Mouse (Mus musculus) MEL (cell line): ENCODE data around the gene Tra2b. TPM values are rescaled to one million over a fixed set of nuclear protein-coding genes. Genes with fewer than 3 reads are reported as not detected.

ENCODE experiments used
- DNase-seq: peaks from one replicate; pipeline ENCODE4 v3.0.0; 2011; ENCODE audit warnings: low read depth, low spot score
- H3K27ac ChIP-seq: 2 replicates; pipeline ENCODE4 v1.5.1; 2012; ENCODE audit warnings: low read depth, mild to moderate bottlenecking, control low read depth, low read length, moderate library complexity; ENCODE audit not compliant: control insufficient read depth
- H3K27me3 ChIP-seq, 2 experiments: fragments of 150-350 bp in 1 of 2; sonication (generic) in 1 of 2; 2 replicates each; pipeline ENCODE4 v1.6.1; 2012; ENCODE audit warnings: low read length in 2 of 2, mild to moderate bottlenecking in 2 of 2, improper control_type of control experiment in 1 of 2, moderate library complexity in 1 of 2; ENCODE audit not compliant: insufficient read depth in 2 of 2, control insufficient read depth in 1 of 2
- H3K36me3 ChIP-seq, 2 experiments: 2 replicates each; pipeline ENCODE4 v1.6.1; 2012 to 2014; ENCODE audit warnings: low read length in 2 of 2, improper control_type of control experiment in 1 of 2, inconsistent platforms in 1 of 2, mild to moderate bottlenecking in 1 of 2; ENCODE audit not compliant: insufficient read depth in 2 of 2, control insufficient read depth in 1 of 2
- H3K4me1 ChIP-seq, 2 experiments: fragments of 150-350 bp in 1 of 2; sonication (generic) in 1 of 2; 2 replicates each; pipeline ENCODE4 v1.6.1; 2012; ENCODE audit warnings: low read length in 2 of 2, improper control_type of control experiment in 1 of 2, mild to moderate bottlenecking in 1 of 2; ENCODE audit not compliant: insufficient read depth in 2 of 2, control insufficient read depth in 1 of 2
- H3K4me3 ChIP-seq, 2 experiments: fragments of 150-350 bp in 1 of 2; sonication (generic) in 1 of 2; 2 replicates each; pipeline ENCODE4 v1.5.1; 2012; ENCODE audit warnings: low read depth in 2 of 2, low read length in 2 of 2, mild to moderate bottlenecking in 2 of 2, moderate library complexity in 2 of 2, control low read depth in 1 of 2, improper control_type of control experiment in 1 of 2; ENCODE audit not compliant: control insufficient read depth in 1 of 2, insufficient read depth in 1 of 2
- H3K79me2 ChIP-seq: 2 replicates; pipeline ENCODE4 v1.6.1; 2012; ENCODE audit warnings: mild to moderate bottlenecking, low read length, moderate library complexity; ENCODE audit not compliant: control insufficient read depth, poor library complexity, insufficient read depth
- H3K9ac ChIP-seq: 2 replicates; pipeline ENCODE4 v1.6.1; 2012; ENCODE audit warnings: low read depth, mild to moderate bottlenecking, control low read depth, low read length, moderate library complexity; ENCODE audit not compliant: control insufficient read depth, poor library complexity, severe bottlenecking
- H3K9me3 ChIP-seq: fragments of 150-350 bp; sonication (generic); replicated peaks from 2 replicates; pipeline ENCODE4 v1.6.1; 2012; ENCODE audit warnings: mild to moderate bottlenecking, low read length, improper control_type of control experiment, moderate library complexity; ENCODE audit not compliant: insufficient read depth
- CHD1 ChIP-seq: IDR thresholded peaks from 2 replicates; pipeline ENCODE4 v1.6.1; 2012; ENCODE audit warnings: low read depth, mild to moderate bottlenecking, inconsistent platforms, low read length, improper control_type of control experiment
- CHD2 ChIP-seq: IDR thresholded peaks from 2 replicates; pipeline ENCODE4 v1.6.1; 2011; ENCODE audit warnings: low read length, improper control_type of control experiment
- E2F4 ChIP-seq: IDR thresholded peaks from 2 replicates; pipeline ENCODE4 v1.6.1; 2011; ENCODE audit warnings: low read depth, low read length, improper control_type of control experiment, borderline replicate concordance
- ELF1 ChIP-seq: IDR thresholded peaks from 2 replicates; pipeline ENCODE4 v1.6.1; 2014; ENCODE audit warnings: low read depth, mild to moderate bottlenecking, inconsistent platforms, low read length, improper control_type of control experiment, moderate library complexity
- ETS1 ChIP-seq: IDR thresholded peaks from 2 replicates; pipeline ENCODE4 v1.6.1; 2012; ENCODE audit warnings: low read depth, mild to moderate bottlenecking, inconsistent platforms, low read length, improper control_type of control experiment, moderate library complexity
- GABPA ChIP-seq: IDR thresholded peaks from 2 replicates; pipeline ENCODE4 v1.6.1; 2012; ENCODE audit warnings: low read depth, mild to moderate bottlenecking, inconsistent platforms, low read length, improper control_type of control experiment, moderate library complexity
- GATA1 ChIP-seq: IDR thresholded peaks from 2 replicates; pipeline ENCODE4 v1.6.1; 2011; ENCODE audit warnings: low read depth, low read length, improper control_type of control experiment
- HCFC1 ChIP-seq: IDR thresholded peaks from 2 replicates; pipeline ENCODE4 v1.6.1; 2012; ENCODE audit warnings: low read depth, mild to moderate bottlenecking, inconsistent platforms, low read length, improper control_type of control experiment, moderate library complexity
- JUND ChIP-seq: IDR thresholded peaks from 2 replicates; pipeline ENCODE4 v1.6.1; 2011; ENCODE audit warnings: low read depth, mild to moderate bottlenecking, improper control_type of control experiment, low read length
- KAT2A ChIP-seq: conservative IDR thresholded peaks from 2 replicates; pipeline ENCODE4 v1.6.1; 2012; ENCODE audit warnings: low read depth, low read length, improper control_type of control experiment, inconsistent platforms
- MAFK ChIP-seq: IDR thresholded peaks from 2 replicates; pipeline ENCODE4 v1.6.1; 2011; ENCODE audit warnings: low read depth, mild to moderate bottlenecking, low read length, improper control_type of control experiment, borderline replicate concordance
- MAX ChIP-seq: IDR thresholded peaks from 2 replicates; pipeline ENCODE4 v1.6.1; 2011; ENCODE audit warnings: low read length, improper control_type of control experiment
- MAZ ChIP-seq: IDR thresholded peaks from 2 replicates; pipeline ENCODE4 v1.6.1; 2012; ENCODE audit warnings: low read depth, mild to moderate bottlenecking, inconsistent platforms, low read length, improper control_type of control experiment
- MYB ChIP-seq: IDR thresholded peaks from 2 replicates; pipeline ENCODE4 v1.6.1; 2011; ENCODE audit warnings: mild to moderate bottlenecking, low read depth, low read length, improper control_type of control experiment
- MYC ChIP-seq: IDR thresholded peaks from 2 replicates; pipeline ENCODE4 v1.6.1; 2011; ENCODE audit warnings: low read depth, mild to moderate bottlenecking, low read length, improper control_type of control experiment, moderate library complexity
- NRF1 ChIP-seq: IDR thresholded peaks from 2 replicates; pipeline ENCODE4 v1.6.1; 2014; ENCODE audit warnings: low read depth, mild to moderate bottlenecking, inconsistent platforms, low read length, improper control_type of control experiment, moderate library complexity; ENCODE audit not compliant: poor library complexity, insufficient read depth, severe bottlenecking
- POLR2AphosphoS2 ChIP-seq: IDR thresholded peaks from 2 replicates; pipeline ENCODE4 v1.6.1; 2011; ENCODE audit warnings: low read length, improper control_type of control experiment
- POLR2AphosphoS5 ChIP-seq: IDR thresholded peaks from 2 replicates; pipeline ENCODE4 v1.6.1; 2012; ENCODE audit warnings: low read depth, borderline replicate concordance, mild to moderate bottlenecking, inconsistent platforms, low read length, moderate library complexity, mixed read lengths
- RCOR1 ChIP-seq: IDR thresholded peaks from 2 replicates; pipeline ENCODE4 v1.6.1; 2012; ENCODE audit warnings: low read depth, mild to moderate bottlenecking, inconsistent platforms, low read length, improper control_type of control experiment
- SIN3A ChIP-seq: IDR thresholded peaks from 2 replicates; pipeline ENCODE4 v1.6.1; 2012; ENCODE audit warnings: low read length, improper control_type of control experiment, inconsistent platforms
- SMC3 ChIP-seq: IDR thresholded peaks from 2 replicates; pipeline ENCODE4 v1.6.1; 2011; ENCODE audit warnings: low read depth, low read length, improper control_type of control experiment
- TBP ChIP-seq: IDR thresholded peaks from 2 replicates; pipeline ENCODE4 v1.8.0; 2011; ENCODE audit warnings: low read depth, low read length, improper control_type of control experiment
- UBTF ChIP-seq: IDR thresholded peaks from 2 replicates; pipeline ENCODE4 v1.6.1; 2012; ENCODE audit warnings: low read depth, mild to moderate bottlenecking, inconsistent platforms, low read length, improper control_type of control experiment, moderate library complexity, borderline replicate concordance; ENCODE audit not compliant: insufficient read depth
- USF1 ChIP-seq: IDR thresholded peaks from 2 replicates; pipeline ENCODE4 v1.6.1; 2014; ENCODE audit warnings: low read depth, mild to moderate bottlenecking, inconsistent platforms, low read length, improper control_type of control experiment, moderate library complexity
- ZC3H11A ChIP-seq: IDR thresholded peaks from 2 replicates; pipeline ENCODE4 v1.6.1; 2012; ENCODE audit warnings: low read depth, mild to moderate bottlenecking, inconsistent platforms, low read length, improper control_type of control experiment
- ZKSCAN1 ChIP-seq: IDR thresholded peaks from 2 replicates; pipeline ENCODE4 v1.6.1; 2012; ENCODE audit warnings: low read depth, mild to moderate bottlenecking, inconsistent platforms, low read length, improper control_type of control experiment, moderate library complexity
- ZMIZ1 ChIP-seq: IDR thresholded peaks from 2 replicates; pipeline ENCODE4 v1.6.1; 2012; ENCODE audit warnings: low read depth, mild to moderate bottlenecking, inconsistent platforms, low read length, improper control_type of control experiment, moderate library complexity
- polyA plus RNA-seq, 2 experiments: library from polyadenylated mRNA; stranded (reverse) in 1 of 2; unstranded in 1 of 2; fragments of >175 nt in 1 of 2; fragments of >200 nt in 1 of 2; gene quantifications; 2 replicates each; pipeline versions ENCODE4 v1.2.1 to v1.2.4; 2012; ENCODE audit warnings: low replicate concordance in 2 of 2, low read depth in 1 of 2; ENCODE audit not compliant: insufficient read length in 2 of 2, insufficient read depth in 1 of 2, missing spikeins in 1 of 2
- total RNA-seq: library from RNA; depleted of rRNA; stranded (reverse); fragments of 300-350 nt; gene quantifications from 2 replicates; pipeline ENCODE4 v1.2.3, GENCODE M21; 2012

Gene Tra2b
- total and polyA plus RNA-seq, 3 experiments: 154 to 286 (median 263) TPM

DNA sequence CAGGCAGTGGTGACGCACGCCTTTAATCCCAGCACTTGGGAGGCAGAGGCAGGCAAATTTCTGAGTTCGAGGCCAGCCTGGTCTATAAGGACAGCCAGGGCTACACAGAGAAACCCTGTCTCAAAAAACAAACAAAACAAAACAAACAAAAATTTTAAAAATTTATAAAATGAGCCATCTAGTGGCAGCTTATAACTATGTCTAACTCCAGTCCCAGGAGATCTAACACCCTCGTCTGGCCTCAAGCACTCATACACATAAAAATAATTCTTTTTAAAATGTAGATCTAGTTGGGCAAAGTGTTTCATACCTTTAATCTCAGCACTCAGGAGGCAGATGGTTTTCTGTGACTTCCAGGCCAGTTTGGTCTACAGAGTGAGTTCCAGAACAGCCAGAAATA lies 26.6 kb upstream of the Tra2b start:
- no peak overlapping the region for H3K27ac ChIP-seq
- H3K4me3 ChIP-seq: no peak overlapping the region
- no peaks in the 10 kb centered on the region for H3K9me3 ChIP-seq
- no peak for DNase-seq
- no peaks in the 10 kb centered on the region for H3K36me3 ChIP-seq
- H3K79me2 ChIP-seq: no peaks in the 10 kb centered on the region
- no peak overlapping the region for H3K9ac ChIP-seq
- TF ChIP-seq ZMIZ1 (no peak), POLR2AphosphoS5 (no peak), CHD1 (no peak), MAX (no peak), GABPA (no peak), POLR2AphosphoS2 (no peak), USF1 (no peak), ETS1 (no peak), MAZ (no peak), KAT2A (no peak), TBP (no peak), SIN3A (no peak), MAFK (no peak), CHD2 (no peak), UBTF (no peak)
- H3K4me1 ChIP-seq: no peaks in the 10 kb centered on the region
- H3K27me3 ChIP-seq: peaks cover 0 to 3% of the 10 kb centered on the region in 2 experiments; a peak in 2 of 4 replicates

GRCm38 (mm10) chr16:22289643-22290042 lies 23.8 kb upstream of the Tra2b start:
- H3K36me3 ChIP-seq: no peaks in the 10 kb centered on the region
- H3K27ac ChIP-seq: no peak overlapping the region
- H3K79me2 ChIP-seq: no peaks in the 10 kb centered on the region
- H3K27me3 ChIP-seq: peaks cover 0 to 2% of the 10 kb centered on the region in 2 experiments; a peak in 2 of 4 replicates
- no peak overlapping the region for H3K4me3 ChIP-seq
- TF ChIP-seq GATA1: no peak
- TF ChIP-seq HCFC1: no peak
- no peak for TF ChIP-seq MYB
- no peak for TF ChIP-seq ZC3H11A
- no peak for TF ChIP-seq E2F4
- no peak for TF ChIP-seq SMC3
- no peak for TF ChIP-seq SIN3A
- no peak for TF ChIP-seq RCOR1
- TF ChIP-seq POLR2AphosphoS5: no peak
- no peak for TF ChIP-seq MYC
- no peak for TF ChIP-seq KAT2A
- TF ChIP-seq JUND: no peak
- no peak for TF ChIP-seq ZMIZ1
- no peak for TF ChIP-seq ETS1
- no peak for TF ChIP-seq ZKSCAN1
- no peak for TF ChIP-seq ELF1
- TF ChIP-seq CHD2: no peak
- no peak for TF ChIP-seq NRF1
- TF ChIP-seq MAZ: no peak
- TF ChIP-seq, all 39 proteins: peak for 0
- Histone ChIP-seq H3K9me3 (no peaks in the 10 kb centered on the region), H3K4me1 (no peaks in the 10 kb centered on the region), H3K9ac (no peak overlapping the region)
- no peak for DNase-seq
